Mouse (Mus musculus) frontal cortex, adult 2 months (tissue): Measurements from ENCODE around the gene Entpd8. TPM values are rescaled to one million over a fixed set of nuclear protein-coding genes. Genes with fewer than 3 reads are reported as not detected.

Experiments used
- DNase-seq, 2 experiments: peaks; one replicate each; pipeline ENCODE4 v3.0.0; 2022; ENCODE audit warnings: low spot score in 1 of 2; ENCODE audit errors: extremely low spot score in 1 of 2
- polyA plus RNA-seq: library from polyadenylated mRNA; depleted of rRNA; stranded (reverse); fragments of >200 nt; gene quantifications from 2 replicates; pipeline ENCODE4 v1.2.3, GENCODE M21; 2012; rRNA removed

The Entpd8 gene
- polyA plus RNA-seq, 1 experiment: 0.08 TPM

GRCm38 (mm10) chr2:25131601-25132000, 51.5 kb downstream of the Entpd8 start:
- no peak for DNase-seq

Other genes starting within 250 kb of the Entpd8 start
- 66.2 and 66.4 TPM in 2 replicates for gene Ehmt1, start 160.7 kb upstream of the Entpd8 start, polyA plus RNA-seq
- gene Arrdc1, start 145.1 kb upstream of the Entpd8 start, polyA plus RNA-seq: 30.8 and 37.2 TPM in 2 replicates
- gene Zmynd19, start 130.5 kb upstream of the Entpd8 start, polyA plus RNA-seq: 19.4 and 22.6 TPM in 2 replicates
- 36.3 and 36.4 TPM in 2 replicates for gene Dph7, start 117.9 kb upstream of the Entpd8 start, polyA plus RNA-seq
- 126 and 127 TPM in 2 replicates for gene Mrpl41, start 105.2 kb upstream of the Entpd8 start, polyA plus RNA-seq
- 17.4 and 21.3 TPM in 2 replicates for gene Pnpla7, start 104.3 kb upstream of the Entpd8 start, polyA plus RNA-seq
- gene Nsmf, start 25.9 kb upstream of the Entpd8 start, polyA plus RNA-seq: 638 and 695 TPM in 2 replicates
- gene Noxa1, start 14.8 kb downstream of the Entpd8 start, polyA plus RNA-seq: not detected in 2 replicates
- gene Nrarp, start 100.5 kb downstream of the Entpd8 start, polyA plus RNA-seq: 38.7 and 39.1 TPM in 2 replicates
- gene Tor4a, start 116.6 kb downstream of the Entpd8 start, polyA plus RNA-seq: 2.6 and 3.0 TPM in 2 replicates
- gene Nelfb, start 131.2 kb downstream of the Entpd8 start, polyA plus RNA-seq: 60.2 and 65.6 TPM in 2 replicates
- 0.06 and 0.15 TPM in 2 replicates for gene Stpg3, start 134.3 kb downstream of the Entpd8 start, polyA plus RNA-seq
- gene Fam166a, start 138.4 kb downstream of the Entpd8 start, polyA plus RNA-seq: 0.16 and 0.19 TPM in 2 replicates
- gene Tubb4b, start 144.4 kb downstream of the Entpd8 start, polyA plus RNA-seq: 499 and 548 TPM in 2 replicates
- gene Slc34a3, start 154.1 kb downstream of the Entpd8 start, polyA plus RNA-seq: 0.08 and 0.15 TPM in 2 replicates
- not detected in 2 replicates for gene Rnf224, start 156.5 kb downstream of the Entpd8 start, polyA plus RNA-seq
- 248 and 300 TPM in 2 replicates for gene Rnf208, start 162.0 kb downstream of the Entpd8 start, polyA plus RNA-seq
- 0.24 and 0.53 TPM in 2 replicates for gene Cysrt1, start 162.1 kb downstream of the Entpd8 start, polyA plus RNA-seq
- 15.8 and 16.4 TPM in 2 replicates for gene AL732309.1, start 166.6 kb downstream of the Entpd8 start, polyA plus RNA-seq
- 29.8 and 31.1 TPM in 2 replicates for gene Tmem203, start 175.1 kb downstream of the Entpd8 start, polyA plus RNA-seq
- gene Tprn, start 182.3 kb downstream of the Entpd8 start, polyA plus RNA-seq: 13.5 and 18.9 TPM in 2 replicates
- gene Ssna1, start 192.1 kb downstream of the Entpd8 start, polyA plus RNA-seq: 75.4 and 86.0 TPM in 2 replicates
- gene Anapc2, start 192.2 kb downstream of the Entpd8 start, polyA plus RNA-seq: 69.9 and 79.0 TPM in 2 replicates
- not detected in 2 replicates for gene Tmem210, start 207.8 kb downstream of the Entpd8 start, polyA plus RNA-seq
- 0.15 TPM in 1 of 2 replicates, not detected in the other for gene Lrrc26, start 209.6 kb downstream of the Entpd8 start, polyA plus RNA-seq
- 313 and 325 TPM in 2 replicates for gene Grin1, start 238.9 kb downstream of the Entpd8 start, polyA plus RNA-seq